Mouse (Mus musculus): Measurements from ENCODE around the gene Kmt2c. TPM values are rescaled to one million over a fixed set of nuclear protein-coding genes. Genes with fewer than 3 reads are reported as not detected.

Kmt2c gene
- total and polyA plus RNA-seq, 3 experiments = 23.8 to 34.0 (median 26.2) TPM

DNA sequence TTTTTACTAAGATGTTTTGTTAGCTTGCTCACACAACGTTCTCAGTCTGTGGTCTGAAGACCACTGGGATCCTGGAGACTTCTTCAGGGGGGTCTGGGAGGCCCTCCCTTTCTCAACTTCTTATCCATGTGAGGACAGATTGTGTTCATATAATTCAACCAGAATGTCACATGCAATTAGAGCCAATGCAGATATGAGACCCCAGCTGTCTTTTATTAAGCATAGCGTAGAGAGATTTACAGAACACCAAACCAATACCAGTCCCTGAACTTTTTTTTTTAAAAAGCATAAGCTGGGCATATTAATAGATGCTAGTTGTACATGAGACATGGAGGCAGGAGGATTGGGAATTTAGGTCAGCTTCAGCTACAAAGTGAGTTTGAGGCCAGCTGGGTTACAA is 43.1 kb upstream of the Kmt2c start:
- peaks cover 0 to 5% of the 10 kb centered on the region in 2 experiments; a peak in 1 of 4 replicates for H3K4me1 ChIP-seq (ENCODE audit: control insufficient read depth in 1 of 2, insufficient read depth in 2 of 2, low read length in 2 of 2)
- no peak overlapping the region for H3K4me3 ChIP-seq (ENCODE audit: control insufficient read depth in 1 of 2, insufficient read depth in 1 of 2, low read depth in 2 of 2, low read length in 2 of 2)
- H3K9ac ChIP-seq (ENCODE audit: control insufficient read depth, low read depth, low read length, poor library complexity, severe bottlenecking) = no peak overlapping the region
- H3K27me3 ChIP-seq (ENCODE audit: control insufficient read depth in 1 of 2, insufficient read depth in 2 of 2, low read length in 2 of 2) = no peaks in the 10 kb centered on the region
- H3K79me2 ChIP-seq (ENCODE audit: control insufficient read depth, insufficient read depth, low read length, poor library complexity) = no peaks in the 10 kb centered on the region
- no peaks in the 10 kb centered on the region; a peak in 1 of 4 replicates for H3K36me3 ChIP-seq (ENCODE audit: control insufficient read depth in 1 of 2, insufficient read depth in 2 of 2, low read length in 2 of 2)
- H3K9me3 ChIP-seq (replicated peaks; ENCODE audit: insufficient read depth, low read length) = no peaks in the 10 kb centered on the region
- no peak overlapping the region for H3K27ac ChIP-seq (ENCODE audit: control insufficient read depth, low read depth, low read length)
- no peak for DNase-seq (ENCODE audit: low read depth, low spot score)
- TF ChIP-seq MAX (IDR thresholded peaks at IDR 0.05; ENCODE audit: low read length) (no peak), SIN3A (IDR thresholded peaks at IDR 0.05; ENCODE audit: low read length) (no peak), ZMIZ1 (IDR thresholded peaks at IDR 0.05; ENCODE audit: low read depth, low read length) (no peak), MYC (IDR thresholded peaks at IDR 0.05; ENCODE audit: low read depth, low read length) (no peak), ZKSCAN1 (IDR thresholded peaks at IDR 0.05; ENCODE audit: low read depth, low read length) (no peak), MEF2A (IDR thresholded peaks at IDR 0.05; ENCODE audit: extremely low read depth, insufficient replicate concordance, low read depth, low read length, poor library complexity, severe bottlenecking) (no peak), USF2 (IDR thresholded peaks at IDR 0.05; ENCODE audit: borderline replicate concordance in 1 of 2, insufficient read depth in 1 of 2, low read depth in 1 of 2, low read length in 2 of 2) (no peak), TCF12 (IDR thresholded peaks at IDR 0.05; ENCODE audit: low read depth, low read length) (no peak), MXI1 (IDR thresholded peaks at IDR 0.05; ENCODE audit: low read depth, low read length) (no peak), ETS1 (IDR thresholded peaks at IDR 0.05; ENCODE audit: low read depth, low read length) (no peak)

DNA sequence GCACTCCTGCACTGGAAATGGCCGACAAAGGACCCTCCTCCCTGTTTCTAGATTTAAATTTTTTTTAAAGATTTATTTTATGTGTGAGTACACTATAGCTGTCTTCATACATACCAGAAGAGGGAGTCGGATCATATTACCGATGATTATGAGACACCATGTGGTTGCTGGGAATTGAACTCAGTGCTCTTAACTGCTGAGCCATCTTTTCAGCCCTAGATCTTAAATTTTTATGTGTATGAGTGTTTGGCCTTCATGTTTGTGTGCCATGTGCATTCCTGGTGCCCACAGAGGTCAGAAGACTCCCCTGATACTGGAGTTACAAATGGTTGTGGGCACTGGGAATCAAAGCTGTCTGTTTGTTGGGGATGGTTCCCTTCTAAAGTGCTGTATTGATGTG is 42.3 kb upstream of the Kmt2c start:
- Histone ChIP-seq H3K4me3 (ENCODE audit: control insufficient read depth in 1 of 2, insufficient read depth in 1 of 2, low read depth in 2 of 2, low read length in 2 of 2) (no peak overlapping the region), H3K4me1 (ENCODE audit: control insufficient read depth in 1 of 2, insufficient read depth in 2 of 2, low read length in 2 of 2) (peaks cover 0 to 5% of the 10 kb centered on the region in 2 experiments; a peak in 1 of 4 replicates), H3K27me3 (ENCODE audit: control insufficient read depth in 1 of 2, insufficient read depth in 2 of 2, low read length in 2 of 2) (no peaks in the 10 kb centered on the region), H3K79me2 (ENCODE audit: control insufficient read depth, insufficient read depth, low read length, poor library complexity) (no peaks in the 10 kb centered on the region), H3K27ac (ENCODE audit: control insufficient read depth, low read depth, low read length) (no peak overlapping the region), H3K9me3 (replicated peaks; ENCODE audit: insufficient read depth, low read length) (no peaks in the 10 kb centered on the region), H3K36me3 (ENCODE audit: control insufficient read depth in 1 of 2, insufficient read depth in 2 of 2, low read length in 2 of 2) (no peaks in the 10 kb centered on the region; a peak in 1 of 4 replicates), H3K9ac (ENCODE audit: control insufficient read depth, low read depth, low read length, poor library complexity, severe bottlenecking) (no peak overlapping the region)
- DNase-seq (ENCODE audit: low read depth, low spot score) = no peak
- TF ChIP-seq ZNF384 (IDR thresholded peaks at IDR 0.05; ENCODE audit: low read depth, low read length) (no peak), MEF2A (IDR thresholded peaks at IDR 0.05; ENCODE audit: extremely low read depth, insufficient replicate concordance, low read depth, low read length, poor library complexity, severe bottlenecking) (no peak), HCFC1 (IDR thresholded peaks at IDR 0.05; ENCODE audit: low read depth, low read length) (no peak), RCOR1 (IDR thresholded peaks at IDR 0.05; ENCODE audit: low read depth, low read length) (no peak), GATA1 (IDR thresholded peaks at IDR 0.05; ENCODE audit: low read depth, low read length) (no peak), TAL1 (IDR thresholded peaks at IDR 0.05; ENCODE audit: low read length) (no peak), E2F4 (IDR thresholded peaks at IDR 0.05; ENCODE audit: borderline replicate concordance, low read depth, low read length) (no peak), JUND (IDR thresholded peaks at IDR 0.05; ENCODE audit: low read depth, low read length) (no peak), USF1 (IDR thresholded peaks at IDR 0.05; ENCODE audit: low read depth, low read length) (no peak), GABPA (IDR thresholded peaks at IDR 0.05; ENCODE audit: low read depth, low read length) (no peak), ZC3H11A (IDR thresholded peaks at IDR 0.05; ENCODE audit: low read depth, low read length) (no peak)
